Mouse (Mus musculus): ENCODE data around the gene Dync1li1.

DNA sequence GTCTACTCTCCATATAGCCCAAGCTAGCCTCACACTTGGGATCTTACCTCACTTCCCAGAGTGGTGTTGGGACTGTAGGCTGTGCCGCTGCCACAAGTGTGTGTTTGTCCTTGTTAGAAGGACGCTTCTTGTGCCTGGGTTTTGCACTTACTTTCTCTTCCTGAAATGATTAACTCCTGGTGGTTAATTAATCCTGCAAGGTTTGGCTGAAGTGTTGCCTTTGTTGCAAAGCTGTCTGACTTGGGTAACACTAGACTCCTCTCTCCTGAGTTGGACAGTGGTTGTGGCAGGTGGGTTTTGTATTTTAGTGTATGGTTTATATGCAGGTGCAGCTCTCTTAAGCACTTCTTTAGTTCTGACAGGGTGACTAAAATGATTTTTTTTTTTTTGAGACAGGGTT is 12.4 kb downstream of the Dync1li1 start:
- TF ChIP-seq POLR2A (IDR thresholded peaks at IDR 0.05; ENCODE audit: extremely low read depth, insufficient read depth, low read length) (no peak), CTCF (IDR thresholded peaks at IDR 0.05; ENCODE audit: extremely low read depth, insufficient read depth, low read length) (no peak)

Measured in cortical plate, adult 2 months (tissue).